Mouse (Mus musculus): ENCODE results near the gene Fbxo5.

- no peak for TF ChIP-seq CTCF (IDR thresholded peaks at IDR 0.05; ENCODE audit: control insufficient read depth, insufficient read depth, insufficient replicate concordance, low read depth, low read length)
- no peak for TF ChIP-seq POLR2A (IDR thresholded peaks at IDR 0.05; ENCODE audit: control insufficient read depth, low read depth, low read length)
These were observed 2.3 kb upstream of the Fbxo5 start for GRCm38 (mm10) chr10:5807683-5808082.
